Mouse (Mus musculus) c-Kit-positive CD71-negative TER-119-negative erythroid progenitor cells, embryonic 14.5 days (primary cell): Measurements from ENCODE around the gene Atcay.
"Not testable (repeated sequence)": the region's sequence is repeated elsewhere in the genome, so short reads cannot be mapped to it uniquely, and the experiment has no call there.

ENCODE experiments used
- DNase-seq: peaks from one replicate; pipeline ENCODE4 v3.0.0-alpha.2; 2013; ENCODE audit warnings: low read depth

Gene Atcay

GRCm38 (mm10) chr10:81200141-81200540, 30.5 kb downstream of the Atcay start:
- no peak for DNase-seq

GRCm38 (mm10) chr10:81198990-81199389, 31.6 kb downstream of the Atcay start:
- DNase-seq: no peak

- peak; percentile 75 for DNase-seq
These were observed 32.4 kb downstream of the Atcay start for GRCm38 (mm10) chr10:81198230-81198629.

GRCm38 (mm10) chr10:81197305-81197704, 33.3 kb downstream of the Atcay start:
- DNase-seq: no peak

- DNase-seq: no peak
These were observed 34.1 kb downstream of the Atcay start for GRCm38 (mm10) chr10:81196470-81197065.

- DNase-seq: no peak
These were observed 35.3 kb downstream of the Atcay start for GRCm38 (mm10) chr10:81195300-81195699.

GRCm38 (mm10) chr10:81193991-81194774, 36.5 kb downstream of the Atcay start:
- no peak for DNase-seq

GRCm38 (mm10) chr10:81192968-81193501, 37.6 kb downstream of the Atcay start:
- DNase-seq: no peak

GRCm38 (mm10) chr10:81192270-81192967, 38.2 kb downstream of the Atcay start:
- peak; percentile 74 for DNase-seq

- DNase-seq: no peak
These were observed 39.2 kb downstream of the Atcay start for GRCm38 (mm10) chr10:81191342-81191982.

GRCm38 (mm10) chr10:81190912-81191321, 39.7 kb downstream of the Atcay start:
- DNase-seq: no peak

GRCm38 (mm10) chr10:81190236-81190911, 40.3 kb downstream of the Atcay start:
- no peak for DNase-seq

GRCm38 (mm10) chr10:81189821-81190220, 40.8 kb downstream of the Atcay start:
- DNase-seq: no peak

- DNase-seq: no peak
These were observed 43.5 kb downstream of the Atcay start for GRCm38 (mm10) chr10:81187161-81187560.

- DNase-seq: no peak
These were observed 45.9 kb downstream of the Atcay start for GRCm38 (mm10) chr10:81184765-81185164.

GRCm38 (mm10) chr10:81183805-81184204, 46.8 kb downstream of the Atcay start, which contains the start of gene 4930442H23Rik:
4930442H23Rik (minus strand) TSS chr10:81183849.
- no peak for DNase-seq

GRCm38 (mm10) chr10:81182336-81183333, 48.0 kb downstream of the Atcay start, which contains the start of gene Dapk3:
Dapk3 (plus strand) TSS chr10:81183005.
- peak; percentile 100 for DNase-seq

GRCm38 (mm10) chr10:81181860-81182259, 48.8 kb downstream of the Atcay start:
- not testable (repeated sequence) for DNase-seq

GRCm38 (mm10) chr10:81180946-81181345, 49.7 kb downstream of the Atcay start:
- DNase-seq: no peak
